Mouse (Mus musculus): ENCODE measurements at regions not wholly inside any gene's neighbourhood (a gene's known extent, or its start where the extent isn't known, plus 50 kb on each side); places are given as distances from the start of the nearest gene placed in this dataset.

DNA sequence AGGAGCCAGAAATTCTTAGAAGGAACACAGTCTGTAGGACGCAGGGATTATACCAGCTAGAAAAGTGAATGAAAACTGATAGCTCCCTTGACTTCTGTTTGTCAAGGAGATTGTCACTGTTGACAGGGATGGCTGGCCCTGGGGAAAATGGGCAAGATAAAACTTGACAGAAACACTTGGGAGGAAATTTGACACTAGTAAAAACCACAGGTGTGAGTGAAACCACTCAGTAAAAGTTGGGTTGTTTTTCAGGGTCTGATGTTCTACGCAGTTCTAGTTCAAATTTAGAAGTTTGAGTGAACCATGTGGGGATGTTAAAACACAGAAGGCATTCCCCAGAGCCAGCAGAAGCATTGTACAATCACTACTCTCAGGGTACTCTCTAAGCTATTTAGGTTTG is 246.6 kb upstream of the Prep start:
- DNase-seq: no peak

GRCm38 (mm10) chr10:44819361-44819760 is 247.6 kb upstream of the Prep start:
- no peak for DNase-seq

GRCm38 (mm10) chr10:44818615-44819014 is 248.4 kb upstream of the Prep start:
- no peak for DNase-seq

DNA sequence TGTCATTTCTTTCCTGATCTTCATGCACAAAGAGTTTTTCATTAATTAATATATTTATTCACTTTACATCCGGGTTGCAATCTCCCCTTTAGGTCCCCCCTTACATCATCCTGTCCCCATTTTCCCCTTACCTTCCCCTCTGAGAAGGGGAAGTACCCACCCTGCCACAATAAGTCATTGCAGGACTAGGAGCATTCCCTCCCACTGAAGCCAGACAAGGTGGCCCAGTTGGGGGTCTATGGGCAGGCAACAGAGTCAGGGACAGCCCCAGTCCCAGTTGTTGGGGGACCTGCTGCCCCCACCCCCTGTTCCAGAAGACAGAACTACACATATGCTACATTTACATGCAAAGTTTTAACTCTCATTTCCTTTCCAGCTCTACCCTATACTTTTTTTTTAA is 267.9 kb upstream of the Prdm1 start:
- DNase-seq: no peak

DNA sequence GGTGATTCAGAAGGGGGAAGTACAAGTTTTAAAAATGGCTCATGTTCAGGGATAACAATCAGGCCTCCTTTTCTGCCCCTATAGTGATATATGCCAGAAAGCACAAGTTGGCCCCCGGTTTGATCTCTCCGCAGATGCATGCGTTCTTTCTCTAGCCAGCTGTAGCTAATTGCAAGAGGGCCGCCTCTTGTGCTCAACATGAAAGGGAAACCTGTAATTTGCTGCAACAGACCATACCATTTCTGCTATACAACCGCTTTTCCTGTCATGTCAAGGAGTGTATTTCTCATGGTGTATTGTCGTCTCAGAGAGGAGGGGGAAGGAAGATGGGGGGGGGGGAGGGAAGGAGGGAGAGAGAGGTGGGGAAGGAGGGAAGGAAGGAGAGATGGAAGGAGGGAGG is 257.1 kb upstream of the Prdm1 start:
- DNase-seq: no peak

GRCm38 (mm10) chr10:44780381-44780958 is 252.2 kb upstream of the Prdm1 start:
- DNase-seq: no peak

- no peak for DNase-seq
Observed at GRCm38 (mm10) chr10:44779568-44780207, 251.4 kb upstream of the Prdm1 start.

DNA sequence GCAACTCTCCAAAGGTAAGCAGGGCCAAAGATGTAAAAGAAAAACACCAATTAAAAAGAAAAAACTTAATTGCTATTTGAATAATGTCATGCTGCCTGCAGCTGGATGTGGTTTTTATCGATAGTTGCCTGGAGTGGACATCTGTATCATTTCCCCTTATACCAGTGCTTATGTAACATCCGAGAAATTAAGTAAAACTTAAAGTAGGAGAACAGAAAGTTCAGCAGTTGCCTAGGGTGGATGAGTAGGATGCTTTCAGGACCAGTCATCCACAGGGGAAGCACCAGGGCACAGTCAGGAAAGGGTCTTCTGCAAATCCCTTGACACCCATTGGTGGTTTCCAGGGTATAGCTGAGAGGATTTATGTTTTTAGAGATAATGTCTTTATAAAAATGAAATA is 248.9 kb upstream of the Prdm1 start:
- DNase-seq: no peak

- no peak for DNase-seq
Observed at GRCm38 (mm10) chr10:44776175-44776574, 247.9 kb upstream of the Prdm1 start.

GRCm38 (mm10) chr10:44765527-44765926 is 237.2 kb upstream of the Prdm1 start:
- DNase-seq: no peak

GRCm38 (mm10) chr10:44763102-44763501 is 234.8 kb upstream of the Prdm1 start:
- DNase-seq: no peak

- no peak for DNase-seq
Observed at GRCm38 (mm10) chr10:44762068-44762467, 233.8 kb upstream of the Prdm1 start.

DNA sequence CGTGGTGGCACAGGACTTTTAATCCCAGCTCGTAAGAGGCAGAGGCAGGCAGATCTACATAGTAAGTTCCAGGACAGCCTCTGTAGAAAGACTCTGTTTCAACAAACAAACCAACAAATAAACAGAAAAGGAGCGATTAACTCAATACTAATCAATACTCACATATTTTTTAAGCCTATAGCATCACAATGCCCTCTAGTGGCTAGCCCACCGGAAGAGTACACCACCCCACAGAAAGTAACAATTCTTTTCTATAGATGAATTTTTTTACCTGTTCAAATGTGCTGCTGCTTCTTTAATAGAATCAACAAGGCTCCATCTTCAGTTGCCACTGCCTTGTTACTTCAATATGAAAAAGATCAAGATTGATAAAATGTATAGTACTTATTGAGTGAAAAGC is 233.0 kb upstream of the Prdm1 start:
- DNase-seq: no peak

GRCm38 (mm10) chr10:44755355-44755957 is 227.2 kb upstream of the Prdm1 start:
- DNase-seq: peak; percentile 61

- DNase-seq: no peak
Observed at GRCm38 (mm10) chr10:44754930-44755329, 226.6 kb upstream of the Prdm1 start.

DNA sequence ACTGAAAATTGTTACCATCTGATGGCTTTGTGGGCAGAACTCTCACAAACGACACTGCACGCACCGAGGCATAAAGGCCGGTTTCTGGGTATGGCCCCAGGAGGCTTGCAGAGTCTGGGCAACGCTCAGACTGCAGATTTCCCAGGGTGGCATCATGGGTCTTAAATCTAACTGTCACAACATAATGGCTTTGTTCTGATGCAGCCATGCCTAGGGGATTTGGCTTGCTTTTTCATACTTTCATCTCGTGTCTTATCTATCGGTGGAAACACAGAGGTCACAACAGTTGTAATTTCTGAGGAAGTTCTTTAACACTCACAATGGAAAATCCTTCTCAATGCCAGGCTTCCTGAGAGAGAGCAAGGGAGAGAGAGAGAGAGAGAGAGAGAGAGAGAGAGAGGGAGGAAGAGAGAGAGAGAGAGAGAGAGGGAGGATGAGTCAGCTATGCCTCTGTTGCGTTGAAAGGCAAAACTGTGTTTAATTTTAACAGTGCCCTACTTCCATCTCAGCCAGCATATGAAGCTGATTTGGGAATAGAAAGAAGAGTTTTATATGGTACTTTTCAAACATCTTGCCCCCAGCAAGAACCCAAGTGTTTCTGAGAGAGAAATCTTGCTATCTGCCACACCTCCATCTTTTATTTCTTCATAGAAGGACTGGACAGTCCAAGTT is 224.6 kb upstream of the Prdm1 start:
- DNase-seq: no peak

DNA sequence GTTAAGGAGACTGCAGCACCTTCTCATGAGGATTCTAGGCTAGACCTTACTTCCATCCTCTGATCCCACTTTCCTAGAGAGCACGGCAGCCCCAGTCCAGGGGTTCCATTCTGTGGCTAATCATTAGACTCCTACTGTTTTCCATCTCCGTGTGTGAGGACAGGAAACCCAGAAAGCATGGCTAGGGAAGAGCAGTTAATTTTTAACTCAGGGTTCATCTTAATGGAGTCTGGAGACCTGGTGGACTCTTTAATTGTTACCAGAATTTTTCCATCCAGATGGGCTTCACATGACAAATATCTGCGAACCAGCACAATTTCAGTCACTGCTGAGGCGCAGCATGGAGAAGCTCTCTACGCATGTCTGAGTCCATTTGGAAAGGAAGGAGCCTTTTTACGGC is 222.8 kb upstream of the Prdm1 start:
- no peak for DNase-seq

- no peak for DNase-seq
Observed at GRCm38 (mm10) chr10:44749206-44749605, 220.9 kb upstream of the Prdm1 start.

- no peak for DNase-seq
Observed at GRCm38 (mm10) chr10:44747419-44747818, 219.1 kb upstream of the Prdm1 start.

GRCm38 (mm10) chr10:44744221-44744620 is 215.9 kb upstream of the Prdm1 start:
- DNase-seq: peak; percentile 82

- DNase-seq: no peak
Observed at GRCm38 (mm10) chr10:44733641-44734040, 205.3 kb upstream of the Prdm1 start.

DNA sequence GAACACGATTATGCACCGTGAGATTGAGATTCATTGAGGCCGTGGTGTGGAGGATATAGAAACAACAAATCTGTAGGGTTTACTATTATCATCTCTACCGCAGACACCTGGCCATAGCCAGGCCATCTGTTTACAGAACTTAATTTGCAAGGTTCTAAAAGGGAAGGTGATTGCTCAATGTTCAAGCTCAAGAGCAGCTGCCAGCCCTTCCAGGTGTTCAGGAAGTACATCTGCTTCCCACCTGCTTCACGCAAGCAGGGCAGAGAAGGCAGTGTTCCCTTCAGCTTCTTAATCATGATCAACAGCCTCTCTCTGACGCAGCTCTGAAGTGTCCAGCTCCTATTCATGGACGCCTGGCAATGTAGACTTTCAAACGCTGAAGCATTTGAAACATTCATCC is 202.4 kb upstream of the Prdm1 start:
- DNase-seq: no peak

GRCm38 (mm10) chr10:44728963-44729362 is 200.7 kb upstream of the Prdm1 start:
- DNase-seq: no peak

DNA sequence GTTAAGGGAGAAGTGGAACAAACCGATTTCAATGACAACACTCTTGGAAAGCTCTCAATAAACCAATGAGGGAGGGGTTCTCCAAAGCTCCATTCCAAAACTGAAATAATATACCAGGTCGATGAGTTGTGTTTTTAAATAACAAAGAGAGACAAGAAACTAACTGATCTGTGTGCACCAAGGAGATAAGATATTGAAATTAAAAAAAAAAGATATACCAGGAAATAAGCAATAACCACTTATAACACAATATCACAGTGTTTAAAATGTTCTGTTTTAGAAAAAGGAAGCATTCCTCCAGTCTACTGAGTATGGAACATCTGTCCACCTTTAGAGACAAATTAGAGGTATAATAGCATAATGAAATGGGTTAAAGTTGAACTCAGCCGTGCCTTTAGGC is 196.3 kb upstream of the Prdm1 start:
- no peak for DNase-seq

All from adrenal gland, adult 8-10 months (tissue).